Mouse (Mus musculus) thymus, postnatal 10 days (tissue): Measurements from ENCODE around the gene Slc7a12.

Experiments
- DNase-seq, 2 experiments: peaks; one replicate each; pipeline ENCODE4 v3.0.0; 2021; ENCODE audit warnings: low spot score in 2 of 2

The Slc7a12 gene

DNA sequence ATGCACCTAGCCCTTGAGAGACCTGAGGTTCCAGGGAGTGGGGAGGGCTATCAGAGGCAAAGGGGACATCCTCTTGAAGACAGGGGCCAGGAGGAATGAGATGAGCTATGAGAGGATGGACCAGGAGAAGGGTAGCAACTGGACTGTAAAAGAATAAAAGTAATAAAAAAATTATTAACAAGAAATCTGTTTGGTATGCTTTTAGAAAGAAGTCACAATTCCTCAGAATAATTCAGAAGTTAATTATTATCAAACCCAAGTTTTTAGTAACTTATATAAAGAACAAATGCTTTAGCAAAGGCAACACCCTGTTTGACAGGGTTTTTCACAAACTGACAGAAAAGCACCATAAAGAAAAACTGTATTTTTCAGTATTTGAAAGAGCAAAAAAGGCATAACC is at the start of gene Slc7a12:
Gene Slc7a12, plus strand, starts transcription at position 301 of the 400 bp plus-strand sequence.
- no peak for DNase-seq

GRCm38 (mm10) chr3:14432381-14432780 is 48.1 kb upstream of the Slc7a12 start:
- no peak for DNase-seq

- DNase-seq: no peak
Measured at GRCm38 (mm10) chr3:14446015-14446414, 34.5 kb upstream of the Slc7a12 start.

GRCm38 (mm10) chr3:14446691-14447090 is 33.8 kb upstream of the Slc7a12 start:
- DNase-seq: no peak
